Mouse (Mus musculus) right cerebral cortex, postnatal 25 days (tissue): ENCODE data around the gene Sfxn5.
A peak's percentile ranks its signal among the peaks of the same experiment; 100 is the strongest.

Source experiments
- DNase-seq: peaks from one replicate; pipeline ENCODE4 v3.0.0; 2022

Sfxn5 gene

GRCm38 (mm10) chr6:85280871-85281270, 52.4 kb downstream of the Sfxn5 start:
- DNase-seq: peak; percentile 69

GRCm38 (mm10) chr6:85276571-85276970, 56.7 kb downstream of the Sfxn5 start:
- peak; percentile 72 for DNase-seq

GRCm38 (mm10) chr6:85272436-85272835, 60.8 kb downstream of the Sfxn5 start:
- DNase-seq: no peak

GRCm38 (mm10) chr6:85266060-85266459, 67.2 kb downstream of the Sfxn5 start:
- DNase-seq: no peak

- no peak for DNase-seq
These were observed 68.2 kb downstream of the Sfxn5 start for GRCm38 (mm10) chr6:85264982-85265518.

GRCm38 (mm10) chr6:85262865-85263515, 70.2 kb downstream of the Sfxn5 start:
- DNase-seq: no peak

- no peak for DNase-seq
These were observed 74.1 kb downstream of the Sfxn5 start for GRCm38 (mm10) chr6:85259094-85259630.

- no peak for DNase-seq
These were observed 77.6 kb downstream of the Sfxn5 start for GRCm38 (mm10) chr6:85255578-85255977.

- no peak for DNase-seq
These were observed 79.2 kb downstream of the Sfxn5 start for GRCm38 (mm10) chr6:85253994-85254541.

- no peak for DNase-seq
These were observed 79.9 kb downstream of the Sfxn5 start for GRCm38 (mm10) chr6:85253275-85253674.

GRCm38 (mm10) chr6:85252251-85253058, 80.8 kb downstream of the Sfxn5 start:
- no peak for DNase-seq

- DNase-seq: no peak
These were observed 82.4 kb downstream of the Sfxn5 start for GRCm38 (mm10) chr6:85250811-85251241.

GRCm38 (mm10) chr6:85249821-85250220, 83.4 kb downstream of the Sfxn5 start:
- no peak for DNase-seq

GRCm38 (mm10) chr6:85239044-85239489, 94.2 kb downstream of the Sfxn5 start:
- peak; percentile 51 for DNase-seq

- peak; percentile 66 for DNase-seq
These were observed 95.5 kb downstream of the Sfxn5 start for GRCm38 (mm10) chr6:85237595-85238337.

GRCm38 (mm10) chr6:85237001-85237400, 96.2 kb downstream of the Sfxn5 start:
- DNase-seq: peak; percentile 47

- DNase-seq: no peak
These were observed 98.4 kb downstream of the Sfxn5 start for GRCm38 (mm10) chr6:85234796-85235195.

GRCm38 (mm10) chr6:85232836-85233623, 100.2 kb downstream of the Sfxn5 start:
- no peak for DNase-seq

- no peak for DNase-seq
These were observed 101.2 kb downstream of the Sfxn5 start for GRCm38 (mm10) chr6:85232045-85232444.

- DNase-seq: no peak
These were observed 101.8 kb downstream of the Sfxn5 start for GRCm38 (mm10) chr6:85231469-85231868.

- DNase-seq: no peak
These were observed 102.5 kb downstream of the Sfxn5 start for GRCm38 (mm10) chr6:85230762-85231161.

GRCm38 (mm10) chr6:85227520-85227919, 105.7 kb downstream of the Sfxn5 start:
- no peak for DNase-seq
